Mouse (Mus musculus): ENCODE results near the gene Gm14288.
"Not testable (repeated sequence)": the region's sequence is repeated elsewhere in the genome, so short reads cannot be mapped to it uniquely, and the experiment has no call there.

Gm14288 gene

DNA sequence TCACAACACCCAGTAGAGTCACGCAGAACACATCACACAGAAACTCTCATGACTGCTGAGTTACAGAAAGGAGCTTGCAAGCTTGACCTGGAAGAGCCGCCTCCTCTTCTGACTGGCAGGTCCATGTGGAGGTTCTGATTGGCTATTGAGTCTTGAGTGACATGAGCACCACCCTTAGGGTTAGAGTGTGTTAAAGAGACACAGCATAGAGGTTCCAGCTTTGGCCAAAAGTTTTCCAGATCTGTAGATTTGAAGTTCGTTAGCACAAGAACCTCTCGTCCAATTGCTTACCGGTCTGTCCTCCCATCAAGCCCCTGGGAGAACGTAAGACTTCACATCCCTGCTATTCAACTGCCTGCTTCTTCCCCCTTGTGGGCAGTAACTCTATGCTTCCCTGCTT lies at the start of gene Gm14288:
Gm14288 (minus strand) TSS at position 101 of the 400 bp plus-strand sequence.
- not testable (repeated sequence) for DNase-seq (ENCODE audit: low read depth, low spot score)

DNA sequence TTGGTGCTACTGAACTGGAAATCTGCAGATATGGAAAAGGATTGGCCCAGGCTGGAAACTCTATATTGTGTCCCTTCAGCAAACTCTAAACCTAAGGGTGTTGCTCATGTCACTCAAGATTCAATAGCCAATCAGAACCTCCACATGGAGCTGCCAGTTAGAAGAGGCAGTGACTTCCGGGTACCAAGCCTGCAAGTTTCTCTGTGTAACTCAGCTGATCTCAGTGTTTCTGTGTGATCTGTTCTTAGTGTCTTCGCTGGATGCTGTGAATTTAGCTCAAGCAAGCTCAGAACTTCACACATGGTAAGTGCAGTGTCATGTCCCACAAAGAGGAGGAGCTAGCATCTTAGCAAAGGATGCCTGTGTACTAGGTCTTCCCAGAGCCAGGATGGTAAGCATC lies 59.7 kb downstream of the Gm14288 start, which contains the start of gene Gm2007:
Gm2007 (plus strand) TSS at position 301 of the 400 bp plus-strand sequence.
- not testable (repeated sequence) for DNase-seq (ENCODE audit: low read depth, low spot score)
